Mouse (Mus musculus): ENCODE data around the gene Psmg1.

GRCm38 (mm10) chr16:95984911-95985310 lies 5.8 kb downstream of the Psmg1 start:
- TF ChIP-seq CTCF (IDR thresholded peaks at IDR 0.05; ENCODE audit: borderline replicate concordance, extremely low read depth, insufficient read depth, insufficient read length) (no peak), POLR2A (IDR thresholded peaks at IDR 0.05; ENCODE audit: borderline replicate concordance, extremely low read depth, insufficient read depth, insufficient read length, poor library complexity, severe bottlenecking) (no peak)

Data from brain, embryonic 14.5 days (tissue).